Mouse (Mus musculus) urinary bladder, postnatal 36 days (tissue): ENCODE data around the gene Sf3a1.
"Not testable (repeated sequence)": the region's sequence is repeated elsewhere in the genome, so short reads cannot be mapped to it uniquely, and the experiment has no call there.

Experiments used
- DNase-seq, 2 experiments: peaks; one replicate each; pipeline ENCODE4 v3.0.0; 2022; ENCODE audit warnings: low spot score in 2 of 2, mixed read lengths in 1 of 2

Gene Sf3a1

GRCm38 (mm10) chr11:4184251-4184952 is 24.3 kb downstream of the Sf3a1 start:
- no peak for DNase-seq

GRCm38 (mm10) chr11:4185480-4185879 is 25.3 kb downstream of the Sf3a1 start:
- DNase-seq, result not testable (repeated sequence)

DNA sequence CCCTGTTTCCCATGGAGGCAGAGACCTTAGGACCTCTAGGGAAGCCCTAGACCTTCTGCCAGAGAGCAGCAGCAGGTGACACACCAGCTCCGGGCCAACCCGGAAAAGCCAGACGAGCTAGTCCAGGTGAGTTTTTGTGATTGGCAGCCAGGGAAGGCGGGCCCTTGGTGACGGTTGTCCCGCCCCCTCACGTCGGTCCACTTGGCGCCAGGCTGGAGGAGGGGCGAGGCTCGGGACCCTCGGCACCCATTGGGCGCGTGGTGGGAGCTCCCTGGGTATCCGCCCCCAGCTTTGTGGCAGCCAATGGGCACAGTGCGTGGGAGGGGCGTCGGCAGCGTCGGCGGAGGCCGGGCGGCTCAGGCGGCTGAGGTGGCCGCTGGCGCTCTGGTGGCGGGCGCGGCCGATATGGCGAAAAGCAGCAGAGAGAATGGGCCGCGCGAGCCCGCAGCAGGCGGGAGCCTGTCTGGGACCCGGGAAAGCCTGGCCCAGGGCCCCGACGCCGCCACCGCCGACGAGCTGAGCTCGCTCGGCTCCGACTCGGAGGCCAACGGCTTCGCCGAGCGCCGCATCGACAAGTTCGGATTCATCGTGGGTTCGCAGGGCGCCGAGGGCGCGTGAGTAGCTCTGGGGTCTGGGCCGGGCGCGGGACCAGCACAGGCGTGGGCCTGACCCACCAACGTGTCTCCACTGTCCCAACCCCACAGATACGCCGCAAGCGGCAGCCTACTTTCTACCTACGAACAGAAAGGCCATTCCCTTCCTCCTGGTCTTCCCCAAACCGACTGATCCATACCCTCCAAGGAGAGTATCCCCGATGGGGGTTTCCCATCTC is 26.6 kb downstream of the Sf3a1 start, which contains the start of gene Tbc1d10a:
Gene Tbc1d10a, plus strand, starts transcription at position 304 of the 832 bp plus-strand sequence.
- DNase-seq, result peak; percentile 97 to 98

GRCm38 (mm10) chr11:4187318-4187700 is 27.2 kb downstream of the Sf3a1 start:
- no peak for DNase-seq

DNA sequence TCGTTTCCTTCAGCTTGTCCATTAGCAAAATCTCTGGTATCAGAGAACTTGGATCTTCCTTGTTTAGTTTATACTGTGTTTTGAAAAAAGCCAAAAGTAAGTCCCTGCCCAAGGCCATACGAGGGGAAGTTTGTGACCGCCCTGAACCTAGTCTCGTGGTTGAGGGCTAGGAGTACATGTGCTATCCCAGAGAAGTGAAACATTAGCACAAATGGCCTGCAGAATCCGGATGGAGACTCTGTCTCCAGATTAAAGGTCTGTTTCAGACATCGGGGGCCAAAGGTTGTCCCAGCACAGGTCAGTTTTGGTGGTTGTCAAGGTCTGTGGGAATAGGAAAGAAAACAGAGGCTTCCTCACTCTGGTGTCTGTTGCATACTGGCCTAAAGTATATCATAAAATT is 29.0 kb downstream of the Sf3a1 start:
- no peak for DNase-seq

DNA sequence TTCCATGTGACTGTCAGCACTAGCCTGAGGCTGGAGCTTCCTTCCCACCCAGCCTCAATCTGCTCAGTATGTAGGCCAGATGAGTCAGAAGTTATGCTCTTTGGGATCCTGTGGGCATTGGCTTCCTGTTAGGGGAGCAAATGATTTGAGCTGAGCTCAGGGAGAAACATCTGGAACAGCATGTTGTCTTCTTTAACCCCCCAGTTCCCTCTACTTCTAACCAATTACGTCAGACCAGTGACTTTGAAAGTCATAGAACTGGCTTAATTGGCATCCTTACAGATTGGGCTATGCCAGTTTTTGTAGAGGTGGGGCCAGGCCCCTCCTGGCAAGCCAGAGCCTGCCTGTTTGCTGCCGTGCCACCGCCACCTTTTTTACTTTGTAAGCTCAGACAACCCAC is 30.5 kb downstream of the Sf3a1 start:
- no peak for DNase-seq

DNA sequence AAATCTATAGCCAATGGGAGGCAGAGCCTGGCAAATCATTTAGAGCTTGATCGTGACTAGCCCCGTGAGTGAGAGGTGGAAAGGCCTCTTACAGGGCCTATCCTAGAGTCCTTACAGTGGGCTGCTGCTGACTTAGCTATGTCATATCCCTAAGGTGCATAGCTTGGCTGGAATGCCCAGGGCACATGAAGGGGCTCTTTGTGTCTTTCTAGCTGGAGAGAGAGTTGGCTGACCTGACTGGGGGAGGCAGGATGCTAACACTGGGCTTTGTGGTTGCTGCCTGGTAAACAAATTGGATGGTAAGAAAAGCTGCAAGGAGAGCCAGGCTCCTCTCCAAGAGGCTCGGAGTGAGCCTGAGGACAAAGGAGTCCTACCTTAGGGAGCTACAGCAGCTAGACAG is 32.6 kb downstream of the Sf3a1 start:
- no peak for DNase-seq

GRCm38 (mm10) chr11:4193420-4193819 is 33.3 kb downstream of the Sf3a1 start:
- no peak for DNase-seq

DNA sequence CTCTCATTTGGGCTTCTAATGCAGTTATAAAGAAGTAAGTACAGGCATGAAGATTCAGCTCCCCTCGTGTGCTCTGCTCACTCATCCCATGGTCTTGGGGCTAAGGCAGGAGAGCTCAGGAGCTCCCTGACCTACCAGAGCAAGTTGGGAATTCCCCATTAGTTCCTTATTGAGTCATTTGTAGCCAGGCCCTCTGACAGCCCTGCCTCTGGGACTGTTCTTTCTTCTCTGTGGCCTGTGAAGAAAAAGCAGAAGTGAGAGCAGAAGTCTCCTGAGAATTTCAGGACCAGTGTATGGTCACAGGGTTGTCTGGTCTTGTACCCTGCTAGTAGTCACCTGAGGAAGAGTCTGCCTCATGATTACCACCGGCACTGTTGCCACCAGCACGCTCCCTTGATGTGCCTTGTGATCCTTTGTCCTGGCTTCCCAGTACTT is 35.5 kb downstream of the Sf3a1 start:
- no peak for DNase-seq

GRCm38 (mm10) chr11:4196636-4197035 is 36.5 kb downstream of the Sf3a1 start:
- peak; percentile 66 for DNase-seq

DNA sequence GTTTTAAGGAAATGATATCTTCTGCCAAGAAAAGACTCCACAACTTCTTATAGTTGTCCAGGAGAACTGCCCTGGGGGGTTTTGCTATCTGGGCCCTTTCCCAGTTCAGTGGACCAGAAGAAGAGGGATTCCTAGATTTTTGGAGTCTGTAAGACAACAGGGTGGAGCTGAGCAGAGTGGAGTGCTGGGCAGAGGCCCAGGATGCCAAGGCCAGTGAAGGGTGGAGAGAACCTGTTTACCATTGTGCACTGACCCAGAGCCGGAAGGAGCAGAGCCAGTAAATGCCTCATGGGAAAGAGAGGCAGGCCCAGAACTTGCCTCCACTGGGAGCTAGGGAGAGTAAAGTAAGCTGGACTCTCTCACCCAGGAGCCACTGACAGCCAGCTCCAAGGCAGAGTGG is 37.5 kb downstream of the Sf3a1 start:
- peak in 1 of 2 experiments; percentile 60 for DNase-seq

- DNase-seq, result no peak
These were observed 42.0 kb downstream of the Sf3a1 start for GRCm38 (mm10) chr11:4201981-4202700.

GRCm38 (mm10) chr11:4202995-4203704 is 43.0 kb downstream of the Sf3a1 start:
- DNase-seq, result no peak

DNA sequence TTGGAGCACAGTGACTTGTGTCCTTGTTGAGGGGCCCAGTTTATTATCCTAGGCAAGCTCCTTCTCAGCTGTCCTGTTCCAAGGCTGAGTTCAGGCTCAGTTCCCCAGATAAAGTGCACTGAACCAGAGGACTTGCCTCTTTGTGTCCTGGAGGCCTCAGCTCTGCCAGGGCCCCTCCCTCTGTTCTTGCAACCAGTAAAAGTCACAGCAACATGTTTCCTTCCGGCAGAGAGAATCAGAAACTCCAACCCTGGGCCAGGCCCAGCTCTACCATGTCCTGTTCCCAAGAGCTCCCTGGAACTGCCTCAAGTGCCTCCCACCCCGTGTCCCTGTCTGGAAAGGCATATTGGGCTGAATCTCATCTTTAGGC is 43.5 kb downstream of the Sf3a1 start:
- DNase-seq, result peak; percentile 56 to 76

- no peak for DNase-seq
These were observed 45.0 kb downstream of the Sf3a1 start for GRCm38 (mm10) chr11:4205097-4205655.

- DNase-seq, result no peak
These were observed 45.8 kb downstream of the Sf3a1 start for GRCm38 (mm10) chr11:4205951-4206350.

DNA sequence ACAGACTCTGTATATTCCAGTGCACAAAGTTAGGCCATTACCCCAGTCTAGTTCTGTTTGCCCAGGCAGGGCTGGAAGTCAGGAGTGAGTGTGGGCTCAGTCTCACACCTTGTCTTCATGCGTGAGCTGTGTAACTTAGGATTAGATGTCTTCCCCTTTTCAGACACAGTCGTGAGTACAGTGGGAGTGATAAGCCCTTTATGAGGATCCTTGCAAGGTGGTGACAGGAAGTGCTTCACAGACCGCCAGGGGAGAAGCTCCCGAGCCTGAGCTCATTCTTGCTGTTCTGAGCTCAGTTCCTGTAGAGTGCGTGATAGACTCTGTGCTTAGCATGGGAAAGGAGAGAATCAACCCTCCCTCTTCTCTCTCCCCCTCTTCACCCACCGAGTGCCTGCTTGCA is 46.4 kb downstream of the Sf3a1 start:
- DNase-seq, result no peak

DNA sequence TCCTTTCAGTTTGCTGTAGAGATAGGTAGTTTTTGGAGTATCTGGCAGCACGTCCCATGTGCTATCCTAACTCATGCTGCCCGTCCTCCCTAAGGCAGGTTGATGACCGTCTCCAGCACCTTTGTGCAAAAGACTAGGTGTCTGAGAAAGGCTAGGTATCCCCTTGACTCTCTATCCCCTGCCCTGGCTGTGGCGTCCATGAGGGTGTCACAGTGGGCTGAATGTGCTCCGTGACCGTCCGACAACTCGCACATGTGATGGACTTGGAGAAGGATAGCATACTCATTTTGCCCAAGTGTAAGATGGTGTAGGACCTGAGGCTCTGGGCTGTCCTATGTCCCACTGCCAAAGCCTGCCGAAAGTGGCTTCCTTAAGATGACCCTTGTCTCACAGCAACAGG is 47.5 kb downstream of the Sf3a1 start:
- no peak for DNase-seq

GRCm38 (mm10) chr11:4209556-4209955 is 49.4 kb downstream of the Sf3a1 start:
- DNase-seq, result no peak

DNA sequence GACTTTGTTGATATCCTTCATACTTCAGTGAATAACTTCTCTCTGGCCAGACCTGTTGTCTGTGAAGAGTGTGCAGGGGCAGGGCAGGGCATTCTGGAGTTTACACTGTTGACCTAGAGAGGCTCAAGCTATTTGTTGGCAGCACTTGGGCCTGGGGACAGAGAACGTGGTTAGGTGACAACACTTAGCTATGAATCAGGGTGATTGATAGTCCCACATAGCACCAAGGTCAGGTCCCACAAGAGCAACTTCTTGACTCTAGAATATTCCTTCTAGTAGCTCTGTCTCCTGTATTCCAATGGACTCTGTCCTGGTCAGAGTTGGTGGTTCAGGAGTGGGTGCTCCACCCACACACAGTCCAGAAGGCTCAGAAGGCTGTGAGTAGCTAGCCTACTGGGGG is 50.6 kb downstream of the Sf3a1 start:
- no peak for DNase-seq

- no peak for DNase-seq
These were observed 53.0 kb downstream of the Sf3a1 start for GRCm38 (mm10) chr11:4213107-4213506.
